9 mouse cellular contexts compared by ENCODE assay signal in the genomic region with DNA sequence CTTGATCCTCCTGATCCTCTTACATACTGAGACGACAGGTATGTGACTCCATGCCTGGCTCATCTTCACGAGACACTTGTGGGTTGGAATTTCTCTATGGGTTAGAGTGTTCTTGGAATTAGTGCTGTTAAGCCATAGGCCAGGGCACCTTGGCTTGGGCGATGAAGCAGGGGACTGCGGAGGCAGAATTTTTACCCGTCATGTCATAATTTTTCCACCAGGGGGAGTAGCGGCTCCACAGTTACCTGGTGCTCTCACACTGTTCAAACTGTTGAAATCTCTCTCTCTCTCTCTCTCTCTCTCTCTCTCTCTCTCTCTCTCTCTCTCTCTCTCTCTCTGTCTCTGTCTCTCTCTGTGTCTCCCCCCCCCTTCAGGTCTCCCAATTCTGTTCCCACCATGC. TPM values are rescaled to one million over a fixed set of nuclear protein-coding genes. Genes with fewer than 3 reads are reported as not detected.
DNase-seq lines count a peak whose midpoint lies in the region; ATAC-seq lines count a peak whose summit lies in the region.
"Had no signal": no experiment of that assay in that cellular context is flagged by ENCODE, and none has a peak within 500 bp of the region (broad histone marks: within the 10 kb centered on the region; RNA-seq: fewer than 3 reads in every experiment).

No protein-coding gene starts in this region.

- 13% methylated on average over 6 of the region's 6 CpGs for WGBS in kidney, embryonic 16.5 days
- 12% methylated on average over 6 of the region's 6 CpGs for WGBS in hindbrain, embryonic 15.5 days
- 12% methylated on average over 6 of the region's 6 CpGs for WGBS in midbrain, embryonic 16.5 days

- no peaks in the 10 kb centered on the region for H3K36me3 ChIP-seq in kidney, embryonic 16.5 days (ENCODE audit: insufficient read depth, low read length)
- no peaks in the 10 kb centered on the region for H3K36me3 ChIP-seq in hindbrain, embryonic 15.5 days
- no peaks in the 10 kb centered on the region for H3K36me3 ChIP-seq in midbrain, embryonic 16.5 days (ENCODE audit: control insufficient read depth, insufficient read depth, low read length)
- H3K36me3 ChIP-seq: liver, embryonic 13.5 days had no signal

- H3K27me3 ChIP-seq in kidney, embryonic 16.5 days (ENCODE audit: insufficient read depth, low read length) = no peaks in the 10 kb centered on the region
- no peaks in the 10 kb centered on the region for H3K27me3 ChIP-seq in hindbrain, embryonic 15.5 days
- no peaks in the 10 kb centered on the region for H3K27me3 ChIP-seq in midbrain, embryonic 16.5 days (ENCODE audit: control insufficient read depth, insufficient read depth, low read depth, low read length)
- H3K27me3 ChIP-seq: liver, embryonic 13.5 days had no signal

- H3K27ac ChIP-seq in kidney, embryonic 16.5 days (ENCODE audit: low read length) = no peak overlapping the region
- no peak overlapping the region for H3K27ac ChIP-seq in hindbrain, embryonic 15.5 days (replicated peaks)
- H3K27ac ChIP-seq in midbrain, embryonic 16.5 days (ENCODE audit: low read length) = no peak overlapping the region
- H3K27ac ChIP-seq: liver, embryonic 13.5 days had no signal

- ATAC-seq in kidney, embryonic 16.5 days (ENCODE audit: low FRiP score, low TSS enrichment) = no peak
- peak; percentile 69 for ATAC-seq in hindbrain, embryonic 15.5 days (ENCODE audit: low FRiP score, low read depth)
- ATAC-seq in midbrain, embryonic 16.5 days = peak; percentile 64; the same call in 1 of the 2 replicates

- H3K4me2 ChIP-seq in kidney, embryonic 16.5 days (replicated peaks; ENCODE audit: low read depth, low read length) = no peak overlapping the region
- no peak overlapping the region for H3K4me2 ChIP-seq in hindbrain, embryonic 15.5 days
- H3K4me2 ChIP-seq in midbrain, embryonic 16.5 days (ENCODE audit: low read length) = no peak overlapping the region
- H3K4me2 ChIP-seq: liver, embryonic 13.5 days had no signal

- DNase-seq in kidney, adult 18-20 months = peak; percentile 45
- peak; percentile 79 for DNase-seq in adrenal gland, postnatal 14 days
- DNase-seq in embryo, embryonic 11.5 days (ENCODE audit: low read depth, low spot score) = peak; percentile 32
- peak; percentile 44 to 76 for DNase-seq in left cerebral cortex, postnatal 14 days (ENCODE audit: low spot score in 2 of 2)
- DNase-seq in testis, postnatal 10 days (ENCODE audit: low spot score) = peak; percentile 75
- DNase-seq: liver, embryonic 13.5 days had no signal

- no peaks in the 10 kb centered on the region for H3K9me3 ChIP-seq in kidney, embryonic 16.5 days (ENCODE audit: low read length)
- no peaks in the 10 kb centered on the region for H3K9me3 ChIP-seq in hindbrain, embryonic 15.5 days
- no peaks in the 10 kb centered on the region for H3K9me3 ChIP-seq in midbrain, embryonic 16.5 days (replicated peaks; ENCODE audit: control insufficient read depth, low read length, poor library complexity, severe bottlenecking)
- H3K9me3 ChIP-seq: liver, embryonic 13.5 days had no signal

- no peak overlapping the region for H3K4me3 ChIP-seq in kidney, embryonic 16.5 days (ENCODE audit: low read length)
- no peak overlapping the region for H3K4me3 ChIP-seq in hindbrain, embryonic 15.5 days
- no peak overlapping the region for H3K4me3 ChIP-seq in midbrain, embryonic 16.5 days (ENCODE audit: low read depth, low read length)
- H3K4me3 ChIP-seq: liver, embryonic 13.5 days had no signal

- H3K4me1 ChIP-seq in kidney, embryonic 16.5 days (ENCODE audit: insufficient read depth, low read length) = no peaks in the 10 kb centered on the region
- H3K4me1 ChIP-seq in hindbrain, embryonic 15.5 days (replicated peaks) = no peaks in the 10 kb centered on the region
- H3K4me1 ChIP-seq in midbrain, embryonic 16.5 days (ENCODE audit: control insufficient read depth, insufficient read depth, low read length) = no peaks in the 10 kb centered on the region
- H3K4me1 ChIP-seq: liver, embryonic 13.5 days had no signal

- no peak overlapping the region for H3K9ac ChIP-seq in kidney, embryonic 16.5 days (replicated peaks; ENCODE audit: low read length)
- no peak overlapping the region for H3K9ac ChIP-seq in hindbrain, embryonic 15.5 days
- no peak overlapping the region for H3K9ac ChIP-seq in midbrain, embryonic 16.5 days (ENCODE audit: low read depth, low read length)
- H3K9ac ChIP-seq: liver, embryonic 13.5 days had no signal

- intact Hi-C loops in left cerebral cortex, postnatal 14 days (cut with DNase I) = loop anchor here (2.0 kb wide), 2 partner anchors 339 to 347 kb away; no protein-coding TSS in a partner anchor

RNA-seq across cellular contexts. Expression of a gene that starts 29.9 kb away (rescaled TPM):
- polyA plus RNA-seq in kidney, embryonic 16.5 days (2015; fragmentation: Nextera tagmentation; extraction: Ambion mirVana) = 14.8 and 15.3 TPM in 2 replicates
- 6.2 and 8.2 TPM in 2 replicates for total RNA-seq in adrenal gland, postnatal 14 days (2021)
- 1.6 and 2.3 TPM in 2 replicates for polyA plus RNA-seq in hindbrain, embryonic 15.5 days (2015; fragmentation: Nextera tagmentation; extraction: Ambion mirVana)
- under 1 TPM; 0.42 to 0.70 TPM for total RNA-seq in left cerebral cortex, postnatal 14 days (2021)
- 1.2 TPM in 2 replicates for polyA plus RNA-seq in midbrain, embryonic 16.5 days (2015; fragmentation: Nextera tagmentation; extraction: Ambion mirVana)
